Comparison of ENCODE assay signal across 8 mouse cellular contexts in genomic region chr17:5402069-5402468, GRCm38 (mm10). TPM values are rescaled to one million over a fixed set of nuclear protein-coding genes. Genes with fewer than 3 reads are reported as not detected.
DNase-seq lines count a peak whose midpoint lies in the region; ATAC-seq lines count a peak whose summit lies in the region.

No protein-coding gene starts in this region.

- no peak overlapping the region for H3K4me2 ChIP-seq in forebrain, embryonic 16.5 days (ENCODE audit: low read length)
- H3K4me2 ChIP-seq in hindbrain, embryonic 11.5 days (replicated peaks; ENCODE audit: low read depth, low read length) = no peak overlapping the region; the same call in 1 of the 2 replicates

- H3K4me3 ChIP-seq in forebrain, embryonic 16.5 days (replicated peaks; ENCODE audit: low read length) = no peak overlapping the region
- no peak overlapping the region for H3K4me3 ChIP-seq in hindbrain, embryonic 11.5 days (ENCODE audit: low read depth, low read length)

- H3K9me3 ChIP-seq in forebrain, embryonic 16.5 days (ENCODE audit: control insufficient read depth, low read length) = no peaks in the 10 kb centered on the region
- no peaks in the 10 kb centered on the region for H3K9me3 ChIP-seq in hindbrain, embryonic 11.5 days (ENCODE audit: control insufficient read depth, low read length)

- H3K9ac ChIP-seq in forebrain, embryonic 16.5 days (replicated peaks; ENCODE audit: low read depth, low read length) = no peak overlapping the region
- H3K9ac ChIP-seq in hindbrain, embryonic 11.5 days (ENCODE audit: low read depth, low read length) = no peak overlapping the region

- peaks cover 6% of the 10 kb centered on the region; the same call in 1 of the 2 replicates for H3K4me1 ChIP-seq in forebrain, embryonic 16.5 days (replicated peaks; ENCODE audit: control insufficient read depth, insufficient read depth, low read length)
- no peaks in the 10 kb centered on the region for H3K4me1 ChIP-seq in hindbrain, embryonic 11.5 days (replicated peaks; ENCODE audit: control insufficient read depth, insufficient read depth, low read length)

- intact Hi-C loops in left cerebral cortex, postnatal 10 days (cut with DNase I) = no loop called here

- no peak overlapping the region for H3K27ac ChIP-seq in forebrain, embryonic 16.5 days (ENCODE audit: low read length)
- H3K27ac ChIP-seq in hindbrain, embryonic 11.5 days (ENCODE audit: low read depth, low read length) = no peak overlapping the region

- peaks cover 13% of the 10 kb centered on the region for H3K27me3 ChIP-seq in forebrain, embryonic 16.5 days (replicated peaks; ENCODE audit: control insufficient read depth, insufficient read depth, low read length)
- H3K27me3 ChIP-seq in hindbrain, embryonic 11.5 days (ENCODE audit: control insufficient read depth, insufficient read depth, low read length) = no peaks in the 10 kb centered on the region

- H3K36me3 ChIP-seq in forebrain, embryonic 16.5 days (ENCODE audit: control insufficient read depth, insufficient read depth) = no peaks in the 10 kb centered on the region
- H3K36me3 ChIP-seq in hindbrain, embryonic 11.5 days (ENCODE audit: control insufficient read depth, insufficient read depth, low read length) = no peaks in the 10 kb centered on the region

- WGBS in forebrain, embryonic 16.5 days = 7% methylated on average over 9 of the region's 9 CpGs
- WGBS in hindbrain, embryonic 11.5 days = 2% methylated on average over 9 of the region's 9 CpGs

- ATAC-seq in cerebellum, adult (ENCODE audit: insufficient number of reproducible peaks, low FRiP score, low TSS enrichment) = no peak
- ATAC-seq in forebrain, embryonic 16.5 days = peak; percentile 54; the same call in 1 of the 2 replicates
- ATAC-seq in hindbrain, embryonic 11.5 days (ENCODE audit: low FRiP score) = peak; percentile 66; the same call in 1 of the 2 replicates
- ATAC-seq in megakaryocyte progenitor cell, adult 5-6 weeks (replicated peaks; ENCODE audit: poor library complexity) = peak; percentile 73

- peak; percentile 63 for DNase-seq in cerebellum, adult 11 months
- DNase-seq in cerebellum, adult 18-20 months = peak; percentile 78 to 80
- DNase-seq in hindbrain, embryonic 11.5 days (ENCODE audit: low spot score) = peak; percentile 88
- DNase-seq in left cerebral cortex, postnatal 10 days (ENCODE audit: extremely low spot score in 1 of 2, low spot score in 2 of 2) = peak; percentile 37 to 84
- peak; percentile 79 for DNase-seq in right cerebral cortex, postnatal 4 days

RNA-seq across cellular contexts. Expression of gene Ldhal6b, which starts 16.5 kb away (rescaled TPM):
- not detected in 2 replicates for polyA plus RNA-seq in forebrain, embryonic 16.5 days (2015; fragmentation: Nextera tagmentation; extraction: Ambion mirVana)
- polyA plus RNA-seq in hindbrain, embryonic 11.5 days (2014; fragmentation: Nextera tagmentation; extraction: Ambion mirVana) = not detected in 2 replicates
- 1 to 10 TPM in 1 of 2 experiments, under 1 TPM in 1; 0.97 to 1.2 TPM for total RNA-seq in left cerebral cortex, postnatal 10 days (2021)
- total RNA-seq in megakaryocyte progenitor cell, adult 5-6 weeks (2015) = 0.10 and 0.52 TPM in 2 replicates
- 0.57 TPM in 1 of 2 replicates, not detected in the other for total RNA-seq in megakaryocyte progenitor cell, adult 5-6 weeks (2017)

RNA-seq across cellular contexts. Expression of gene Tmem242, which starts 38.0 kb away (rescaled TPM):
- 93.1 and 97.6 TPM in 2 replicates for polyA plus RNA-seq in forebrain, embryonic 16.5 days (2015; fragmentation: Nextera tagmentation; extraction: Ambion mirVana)
- polyA plus RNA-seq in hindbrain, embryonic 11.5 days (2014; fragmentation: Nextera tagmentation; extraction: Ambion mirVana) = 129 and 142 TPM in 2 replicates
- 10 to 100 TPM; 86.9 to 88.1 TPM for total RNA-seq in left cerebral cortex, postnatal 10 days (2021)
- total RNA-seq in megakaryocyte progenitor cell, adult 5-6 weeks (2015) = 45.4 and 48.6 TPM in 2 replicates
- 40.3 and 41.4 TPM in 2 replicates for total RNA-seq in megakaryocyte progenitor cell, adult 5-6 weeks (2017)
